Mouse (Mus musculus) urinary bladder, adult 18-20 months (tissue): Measurements from ENCODE around the gene Fbn1.

Experiments
- DNase-seq, 2 experiments: peaks; one replicate each; pipeline ENCODE4 v3.0.0; 2022; ENCODE audit warnings: low spot score in 2 of 2, mixed read lengths in 2 of 2

The Fbn1 gene

GRCm38 (mm10) chr2:125456059-125456789, 51.6 kb downstream of the Fbn1 start:
- DNase-seq, result no peak

DNA sequence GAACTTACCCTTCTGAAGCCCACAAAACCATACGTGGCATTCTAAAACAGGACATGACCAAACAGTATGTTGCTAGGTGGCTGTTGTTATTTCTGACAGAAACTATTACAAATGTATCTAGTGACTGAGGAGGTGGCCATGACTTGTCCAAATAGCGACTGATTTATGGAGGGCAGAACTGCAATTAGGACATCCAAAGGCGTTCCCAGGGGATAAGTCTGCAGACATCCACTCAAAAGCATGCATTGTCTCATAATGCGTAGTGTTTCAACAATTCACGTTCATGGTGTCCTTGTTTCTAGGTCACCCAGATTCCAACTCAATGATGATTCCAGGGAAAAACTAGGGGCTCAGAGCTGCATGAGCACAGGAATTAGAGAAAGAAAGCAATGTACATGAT, 53.0 kb downstream of the Fbn1 start:
- DNase-seq, result no peak

- no peak for DNase-seq
Observed at GRCm38 (mm10) chr2:125452369-125453097, 55.3 kb downstream of the Fbn1 start.

DNA sequence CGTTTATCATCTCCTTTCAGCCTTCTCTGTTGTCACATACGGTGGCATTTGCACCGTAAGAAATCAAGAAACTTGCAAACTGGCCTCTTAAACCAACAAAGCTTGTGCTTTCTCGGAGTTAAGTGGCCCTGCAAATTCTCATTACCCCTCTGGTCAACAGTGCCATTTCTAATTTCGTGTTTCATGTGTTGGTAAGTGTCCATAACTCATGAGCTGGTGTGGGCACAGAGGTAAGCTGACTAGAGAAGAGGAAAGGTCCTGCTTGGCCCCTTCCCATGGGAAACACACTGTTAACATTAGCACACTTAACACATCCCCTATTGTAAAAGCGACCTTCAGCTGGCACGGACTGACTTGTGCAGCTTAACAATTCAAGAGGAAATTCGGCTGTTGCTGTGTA, 58.4 kb downstream of the Fbn1 start:
- no peak for DNase-seq

GRCm38 (mm10) chr2:125448881-125449280, 58.9 kb downstream of the Fbn1 start:
- DNase-seq, result no peak

GRCm38 (mm10) chr2:125447274-125447898, 60.4 kb downstream of the Fbn1 start:
- DNase-seq, result no peak

DNA sequence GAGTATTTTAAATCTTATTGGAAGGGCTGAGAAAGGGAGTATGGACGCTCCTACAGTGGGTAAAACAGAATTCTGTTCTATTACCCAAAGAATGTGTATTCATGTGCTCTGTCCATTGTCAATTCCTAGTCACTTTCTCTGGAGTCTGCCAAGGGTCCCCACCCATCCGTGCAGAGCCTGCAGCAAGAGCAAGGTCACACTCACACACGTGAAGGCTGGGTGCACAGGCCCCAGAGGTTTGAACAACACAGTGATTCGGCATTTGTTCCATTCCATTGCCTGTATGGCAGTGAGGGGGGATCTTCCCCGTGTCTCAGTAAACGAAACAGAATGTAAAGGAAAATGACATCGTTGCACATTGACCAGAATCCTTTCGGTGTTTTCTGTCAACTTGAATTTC, 69.4 kb downstream of the Fbn1 start:
- DNase-seq, result no peak

DNA sequence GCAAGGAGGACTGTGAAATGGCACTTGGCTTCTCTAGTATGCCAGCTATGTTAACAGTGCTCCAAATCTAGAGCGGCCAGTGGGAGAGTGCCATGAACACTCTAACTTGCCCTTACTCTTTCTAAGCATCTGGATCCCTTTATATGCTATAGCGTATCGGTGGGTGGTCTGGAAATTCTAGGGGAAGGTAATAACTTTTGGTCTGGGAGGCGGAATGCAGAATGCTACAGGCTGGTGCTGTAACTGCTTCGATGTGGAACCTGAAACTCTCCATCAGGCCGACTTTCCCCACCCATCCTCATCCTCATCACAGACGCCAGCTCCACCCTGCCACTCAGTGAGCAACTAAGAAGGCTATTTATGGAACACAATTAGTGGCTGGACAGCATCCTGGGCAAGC, 71.6 kb downstream of the Fbn1 start:
- DNase-seq, result no peak

DNA sequence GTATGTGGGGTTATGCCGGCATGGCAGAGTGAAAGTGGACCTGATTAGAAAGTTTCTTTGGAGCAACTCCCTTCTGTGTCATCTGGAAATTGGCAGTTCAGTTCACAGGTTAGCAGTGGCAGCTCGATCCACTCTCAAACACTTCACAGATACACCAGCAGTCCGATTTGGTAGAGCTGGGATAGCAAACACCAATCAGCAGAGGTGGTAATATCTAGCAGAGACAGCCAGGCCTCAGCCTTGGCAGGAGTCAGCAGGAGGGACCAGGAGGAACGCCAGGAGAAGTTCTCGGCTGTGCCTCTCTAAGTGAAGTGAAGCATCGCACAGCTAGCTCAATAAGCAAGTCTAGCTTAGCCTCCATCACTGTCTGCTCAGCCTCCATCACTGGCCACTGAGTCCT, 74.3 kb downstream of the Fbn1 start:
- DNase-seq, result no peak

GRCm38 (mm10) chr2:125431491-125431890, 76.3 kb downstream of the Fbn1 start:
- no peak for DNase-seq

GRCm38 (mm10) chr2:125428811-125429438, 78.9 kb downstream of the Fbn1 start:
- DNase-seq, result peak in 1 of 2 experiments; percentile 46

GRCm38 (mm10) chr2:125420604-125421003, 87.2 kb downstream of the Fbn1 start:
- DNase-seq, result no peak

- DNase-seq, result no peak
Observed at GRCm38 (mm10) chr2:125419681-125420080, 88.1 kb downstream of the Fbn1 start.

- no peak for DNase-seq
Observed at GRCm38 (mm10) chr2:125418546-125418945, 89.2 kb downstream of the Fbn1 start.

DNA sequence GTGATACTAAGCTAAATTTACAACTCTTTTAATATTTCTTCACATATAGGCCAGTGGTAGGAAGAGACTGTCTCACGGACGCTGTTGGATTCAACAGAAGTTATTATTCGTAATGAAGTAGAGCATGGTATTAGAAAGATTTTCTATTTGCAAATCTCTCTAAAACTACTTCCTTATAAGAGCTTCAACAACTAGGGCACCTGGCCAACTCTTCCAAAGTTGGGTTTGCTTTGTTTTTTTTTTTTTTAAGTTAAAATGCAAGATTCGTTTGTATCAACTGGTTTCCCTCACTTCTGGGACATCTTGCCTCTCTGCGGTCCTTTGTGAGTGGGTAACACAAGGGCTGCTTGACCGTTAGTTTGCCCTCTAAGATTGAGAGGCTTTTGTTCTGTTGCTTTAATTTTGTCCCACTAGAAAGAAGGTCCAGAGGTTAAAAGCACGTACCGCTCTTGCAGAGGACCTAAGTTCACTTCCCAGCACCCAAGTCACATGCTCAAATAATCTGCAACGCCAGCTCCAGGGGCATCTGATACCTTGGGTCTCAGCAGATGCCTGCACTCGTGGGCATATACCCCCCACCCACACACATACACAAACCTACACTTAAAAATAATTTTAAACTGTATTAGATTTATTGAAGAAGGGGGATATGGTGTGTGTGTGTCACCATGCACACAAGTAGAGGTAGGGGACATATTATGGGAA, 91.1 kb downstream of the Fbn1 start:
- no peak for DNase-seq

DNA sequence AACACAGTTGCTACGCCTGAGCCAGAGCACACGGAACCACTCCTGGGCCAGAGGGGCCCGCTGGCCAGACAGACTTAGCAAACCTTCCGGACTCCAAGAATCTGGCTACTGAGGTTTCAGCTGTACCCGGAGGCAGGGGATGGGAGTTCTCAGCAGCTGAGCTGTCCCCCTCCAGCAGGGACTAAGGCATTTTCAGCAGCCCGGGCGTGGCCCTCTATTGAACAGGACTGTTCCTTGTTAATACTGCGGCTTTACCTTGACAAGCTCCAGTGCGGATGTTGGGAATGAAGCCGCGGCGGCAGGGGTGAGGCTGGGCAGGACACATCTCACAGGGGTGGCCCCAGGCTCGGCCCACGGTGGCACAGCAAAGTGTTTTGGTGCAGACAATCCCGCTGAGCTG, 95.4 kb downstream of the Fbn1 start:
- DNase-seq, result no peak

GRCm38 (mm10) chr2:125411777-125412176, 96.0 kb downstream of the Fbn1 start:
- no peak for DNase-seq

DNA sequence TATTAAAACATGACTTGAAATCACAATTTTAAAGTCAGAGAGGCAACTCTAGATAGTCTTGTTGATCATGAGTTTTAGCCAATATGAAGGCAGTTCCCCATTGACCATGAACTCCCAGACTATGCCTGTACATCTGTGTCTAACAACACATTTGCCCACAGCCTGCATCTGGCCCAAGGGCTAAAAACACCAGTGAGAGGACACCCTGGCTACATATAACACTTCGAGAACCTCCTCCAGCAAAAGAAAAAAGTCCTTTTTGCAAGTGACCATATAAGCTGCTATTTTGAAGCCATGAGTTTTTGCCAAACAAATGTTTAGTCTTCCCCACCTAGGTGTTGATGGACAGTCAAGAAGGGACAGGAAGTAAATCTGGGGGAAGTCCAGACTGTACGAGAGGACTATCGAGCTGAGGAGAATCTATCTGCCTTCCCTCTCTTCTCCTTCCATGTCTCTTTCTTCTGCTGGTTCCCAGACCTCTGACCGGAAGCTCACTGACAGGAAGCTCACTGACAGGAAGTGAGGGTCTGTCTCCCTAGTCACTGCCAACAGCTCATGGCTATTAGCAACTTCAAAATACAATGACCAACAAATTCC, 103.2 kb downstream of the Fbn1 start:
- no peak for DNase-seq

DNA sequence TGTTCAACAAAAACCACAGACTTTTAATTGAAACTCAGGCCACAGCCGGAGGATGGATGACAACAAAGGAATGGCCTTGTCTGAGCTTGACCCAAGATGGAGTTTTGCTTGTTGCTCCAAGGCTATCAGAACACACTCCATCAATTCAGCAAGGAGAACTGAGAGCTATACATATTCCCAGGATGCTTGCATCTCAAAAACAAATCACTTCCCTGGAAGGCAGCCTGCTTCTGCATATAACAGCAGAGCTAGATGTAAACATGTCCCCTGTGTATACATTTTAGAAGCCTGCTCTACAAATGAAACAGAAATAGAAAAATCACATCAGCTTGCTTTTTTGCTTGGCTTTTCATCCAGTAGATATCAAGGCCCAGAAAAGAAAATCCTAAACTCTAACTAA, 105.5 kb downstream of the Fbn1 start:
- DNase-seq, result no peak

- no peak for DNase-seq
Observed at GRCm38 (mm10) chr2:125400121-125400520, 107.7 kb downstream of the Fbn1 start.

- DNase-seq, result no peak
Observed at GRCm38 (mm10) chr2:125397796-125398195, 110.0 kb downstream of the Fbn1 start.
